Mouse (Mus musculus): ENCODE data around the gene Chchd4. TPM values are rescaled to one million over a fixed set of nuclear protein-coding genes. Genes with fewer than 3 reads are reported as not detected.

The Chchd4 gene
- polyA plus RNA-seq, 1 experiment from 2014 or later, result 27.3 TPM

- Histone ChIP-seq H3K36me3 (ENCODE audit: control insufficient read depth, insufficient read depth, low read length) (no peaks in the 10 kb centered on the region), H3K9ac (ENCODE audit: low read length) (peak overlapping the region; percentile 74), H3K4me3 (ENCODE audit: low read depth, low read length) (peak overlapping the region; percentile 43), H3K4me1 (ENCODE audit: control insufficient read depth, insufficient read depth, low read length) (peaks cover 2% of the 10 kb centered on the region; the same call in 1 of the 2 replicates), H3K9me3 (ENCODE audit: control insufficient read depth, low read length) (no peaks in the 10 kb centered on the region), H3K27ac (replicated peaks; ENCODE audit: low read depth, low read length) (no peak overlapping the region), H3K27me3 (ENCODE audit: control insufficient read depth, insufficient read depth, low read length) (no peaks in the 10 kb centered on the region), H3K4me2 (ENCODE audit: low read depth, severe bottlenecking) (peak overlapping the region; percentile 87)
- DNase-seq (ENCODE audit: low spot score) (peak; percentile 98), ATAC-seq (ENCODE audit: insufficient number of reproducible peaks, low FRiP score, low TSS enrichment, low read depth) (peak; percentile 89)
- WGBS, result 2% methylated on average over 30 of the region's 30 CpGs
These were observed 32.7 kb downstream of the Chchd4 start for GRCm38 (mm10) chr6:91440474-91441144.

GRCm38 (mm10) chr6:91424151-91424550, 49.2 kb downstream of the Chchd4 start:
- no peaks in the 10 kb centered on the region for H3K36me3 ChIP-seq (ENCODE audit: control insufficient read depth, insufficient read depth, low read length)
- ATAC-seq (ENCODE audit: insufficient number of reproducible peaks, low FRiP score, low TSS enrichment, low read depth) (no peak), DNase-seq (ENCODE audit: low spot score) (no peak)
- WGBS, result 73% methylated on average over 4 of the region's 4 CpGs
- H3K9ac ChIP-seq (ENCODE audit: low read length), result no peak overlapping the region
- H3K27me3 ChIP-seq (ENCODE audit: control insufficient read depth, insufficient read depth, low read length), result no peaks in the 10 kb centered on the region
- H3K4me2 ChIP-seq (ENCODE audit: low read depth, severe bottlenecking), result no peak overlapping the region
- no peaks in the 10 kb centered on the region for H3K4me1 ChIP-seq (ENCODE audit: control insufficient read depth, insufficient read depth, low read length)
- no peaks in the 10 kb centered on the region for H3K9me3 ChIP-seq (ENCODE audit: control insufficient read depth, low read length)
- H3K4me3 ChIP-seq (ENCODE audit: low read depth, low read length), result no peak overlapping the region
- H3K27ac ChIP-seq (replicated peaks; ENCODE audit: low read depth, low read length), result no peak overlapping the region

GRCm38 (mm10) chr6:91421629-91422028, 51.7 kb downstream of the Chchd4 start:
- H3K4me3 ChIP-seq (ENCODE audit: low read depth, low read length), result no peak overlapping the region
- H3K27ac ChIP-seq (replicated peaks; ENCODE audit: low read depth, low read length), result no peak overlapping the region
- no peaks in the 10 kb centered on the region for H3K4me1 ChIP-seq (ENCODE audit: control insufficient read depth, insufficient read depth, low read length)
- WGBS, result 69% methylated on average over 4 of the region's 4 CpGs
- no peak overlapping the region for H3K9ac ChIP-seq (ENCODE audit: low read length)
- no peaks in the 10 kb centered on the region for H3K27me3 ChIP-seq (ENCODE audit: control insufficient read depth, insufficient read depth, low read length)
- no peaks in the 10 kb centered on the region for H3K36me3 ChIP-seq (ENCODE audit: control insufficient read depth, insufficient read depth, low read length)
- no peaks in the 10 kb centered on the region for H3K9me3 ChIP-seq (ENCODE audit: control insufficient read depth, low read length)
- no peak for ATAC-seq (ENCODE audit: insufficient number of reproducible peaks, low FRiP score, low TSS enrichment, low read depth)
- DNase-seq (ENCODE audit: low spot score), result no peak
- no peak overlapping the region for H3K4me2 ChIP-seq (ENCODE audit: low read depth, severe bottlenecking)

- Histone ChIP-seq H3K36me3 (ENCODE audit: control insufficient read depth, insufficient read depth, low read length) (no peaks in the 10 kb centered on the region), H3K4me2 (ENCODE audit: low read depth, severe bottlenecking) (no peak overlapping the region), H3K4me3 (ENCODE audit: low read depth, low read length) (no peak overlapping the region), H3K27me3 (ENCODE audit: control insufficient read depth, insufficient read depth, low read length) (peaks cover 20% of the 10 kb centered on the region), H3K9me3 (ENCODE audit: control insufficient read depth, low read length) (no peaks in the 10 kb centered on the region), H3K27ac (replicated peaks; ENCODE audit: low read depth, low read length) (no peak overlapping the region), H3K4me1 (ENCODE audit: control insufficient read depth, insufficient read depth, low read length) (no peaks in the 10 kb centered on the region), H3K9ac (ENCODE audit: low read length) (no peak overlapping the region)
- WGBS, result 73% methylated on average over 5 of the region's 5 CpGs
- no peak for ATAC-seq (ENCODE audit: insufficient number of reproducible peaks, low FRiP score, low TSS enrichment, low read depth)
- no peak for DNase-seq (ENCODE audit: low spot score)
These were observed 56.0 kb downstream of the Chchd4 start for GRCm38 (mm10) chr6:91417291-91417845.

GRCm38 (mm10) chr6:91416146-91416545, 57.2 kb downstream of the Chchd4 start:
- peaks cover 32% of the 10 kb centered on the region for H3K27me3 ChIP-seq (ENCODE audit: control insufficient read depth, insufficient read depth, low read length)
- WGBS, result 76% methylated on average over 4 of the region's 4 CpGs

GRCm38 (mm10) chr6:91414890-91415289, 58.5 kb downstream of the Chchd4 start:
- Histone ChIP-seq H3K4me1 (ENCODE audit: control insufficient read depth, insufficient read depth, low read length) (peaks cover 12% of the 10 kb centered on the region), H3K27me3 (ENCODE audit: control insufficient read depth, insufficient read depth, low read length) (peaks cover 45% of the 10 kb centered on the region), H3K36me3 (ENCODE audit: control insufficient read depth, insufficient read depth, low read length) (no peaks in the 10 kb centered on the region), H3K27ac (replicated peaks; ENCODE audit: low read depth, low read length) (no peak overlapping the region), H3K9me3 (ENCODE audit: control insufficient read depth, low read length) (no peaks in the 10 kb centered on the region), H3K4me3 (ENCODE audit: low read depth, low read length) (no peak overlapping the region), H3K4me2 (ENCODE audit: low read depth, severe bottlenecking) (no peak overlapping the region), H3K9ac (ENCODE audit: low read length) (no peak overlapping the region)
- peak; percentile 79 for DNase-seq (ENCODE audit: low spot score)
- no peak for ATAC-seq (ENCODE audit: insufficient number of reproducible peaks, low FRiP score, low TSS enrichment, low read depth)
- 4% methylated on average over 4 of the region's 4 CpGs for WGBS

More at GRCm38 (mm10) chr6:91416146-91416545, 57.2 kb downstream of the Chchd4 start:
- peaks cover 5% of the 10 kb centered on the region; the same call in 1 of the 2 replicates for H3K4me1 ChIP-seq (ENCODE audit: control insufficient read depth, insufficient read depth, low read length)
- no peaks in the 10 kb centered on the region for H3K36me3 ChIP-seq (ENCODE audit: control insufficient read depth, insufficient read depth, low read length)
- no peak overlapping the region for H3K4me3 ChIP-seq (ENCODE audit: low read depth, low read length)
- no peak overlapping the region for H3K27ac ChIP-seq (replicated peaks; ENCODE audit: low read depth, low read length)
- no peak overlapping the region for H3K9ac ChIP-seq (ENCODE audit: low read length)
- no peaks in the 10 kb centered on the region for H3K9me3 ChIP-seq (ENCODE audit: control insufficient read depth, low read length)
- ATAC-seq (ENCODE audit: insufficient number of reproducible peaks, low FRiP score, low TSS enrichment, low read depth), result no peak
- H3K4me2 ChIP-seq (ENCODE audit: low read depth, severe bottlenecking), result no peak overlapping the region
- no peak for DNase-seq (ENCODE audit: low spot score)

Other genes starting within 250 kb of the Chchd4 start
- 2.5 and 2.8 TPM in 2 replicates for gene Wnt7a, start 62.2 kb downstream of the Chchd4 start, polyA plus RNA-seq (2014; fragmentation: Nextera tagmentation; extraction: Ambion mirVana)
- 56.3 and 66.4 TPM in 2 replicates for gene Tmem43, start 157 bp upstream of the Chchd4 start, polyA plus RNA-seq (2014; fragmentation: Nextera tagmentation; extraction: Ambion mirVana)
- 25.7 and 26.7 TPM in 2 replicates for gene Xpc, start 42.3 kb upstream of the Chchd4 start, polyA plus RNA-seq (2014; fragmentation: Nextera tagmentation; extraction: Ambion mirVana)
- gene Lsm3, start 42.4 kb upstream of the Chchd4 start, polyA plus RNA-seq (2014; fragmentation: Nextera tagmentation; extraction: Ambion mirVana), result 415 and 423 TPM in 2 replicates
- 34.4 and 36.1 TPM in 2 replicates for gene Slc6a6, start 210.5 kb upstream of the Chchd4 start, polyA plus RNA-seq (2014; fragmentation: Nextera tagmentation; extraction: Ambion mirVana)